Mouse (Mus musculus): ENCODE data around the gene Tbc1d22b.

- TF ChIP-seq CTCF (IDR thresholded peaks at IDR 0.05; ENCODE audit: extremely low read depth, insufficient read length, insufficient replicate concordance, low read depth, low read length): no peak
- TF ChIP-seq POLR2A (IDR thresholded peaks at IDR 0.05; ENCODE audit: low read depth, low read length): no peak
These were observed 51.8 kb downstream of the Tbc1d22b start for GRCm38 (mm10) chr17:29601391-29601790.

Measured in small intestine, adult 2 months (tissue).